Mouse (Mus musculus) right cerebral cortex, postnatal 4 days (tissue): Measurements from ENCODE around the gene Olfr155.

Source experiments
- DNase-seq: peaks from one replicate; pipeline ENCODE4 v3.0.0-alpha.2; 2022

Gene Olfr155

DNA sequence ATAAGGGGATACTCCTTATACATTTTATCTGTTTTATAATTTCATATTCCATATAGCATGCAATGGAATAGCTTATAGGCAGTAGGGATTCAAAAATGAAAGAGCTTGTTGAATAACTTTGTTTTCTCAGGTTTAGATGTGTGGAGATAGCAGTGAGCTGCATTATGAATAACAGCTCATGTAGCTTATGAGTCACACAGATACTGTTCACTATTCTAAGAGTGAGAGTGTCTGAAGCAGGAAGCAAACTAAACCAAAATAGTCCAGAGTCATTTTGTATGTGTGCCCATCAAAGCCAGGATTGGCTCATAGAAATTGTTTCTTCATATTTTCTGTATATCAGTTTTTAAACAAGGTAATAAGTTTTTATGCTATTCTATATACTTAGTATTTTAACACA is 45.8 kb downstream of the Olfr155 start:
- DNase-seq: no peak

DNA sequence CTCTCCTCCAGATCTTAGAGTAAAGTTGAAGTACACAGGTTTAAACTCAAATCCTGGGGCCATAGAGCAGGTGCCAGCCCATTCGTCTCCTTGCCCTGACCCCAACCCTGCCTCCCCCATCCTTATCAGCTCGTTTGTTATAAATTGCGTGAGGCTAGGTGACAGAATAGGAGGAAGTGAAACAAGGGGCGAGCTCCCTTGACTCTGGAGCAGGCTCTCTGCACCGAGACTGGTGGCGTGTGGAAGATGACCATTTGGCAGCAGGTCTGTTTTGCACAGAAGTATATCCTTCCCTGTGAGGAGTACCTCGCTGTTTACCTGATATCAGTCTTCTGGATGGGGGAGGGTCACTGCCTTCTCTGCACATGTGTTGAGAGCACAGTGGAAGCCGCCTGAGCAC is 47.8 kb downstream of the Olfr155 start:
- DNase-seq: no peak

DNA sequence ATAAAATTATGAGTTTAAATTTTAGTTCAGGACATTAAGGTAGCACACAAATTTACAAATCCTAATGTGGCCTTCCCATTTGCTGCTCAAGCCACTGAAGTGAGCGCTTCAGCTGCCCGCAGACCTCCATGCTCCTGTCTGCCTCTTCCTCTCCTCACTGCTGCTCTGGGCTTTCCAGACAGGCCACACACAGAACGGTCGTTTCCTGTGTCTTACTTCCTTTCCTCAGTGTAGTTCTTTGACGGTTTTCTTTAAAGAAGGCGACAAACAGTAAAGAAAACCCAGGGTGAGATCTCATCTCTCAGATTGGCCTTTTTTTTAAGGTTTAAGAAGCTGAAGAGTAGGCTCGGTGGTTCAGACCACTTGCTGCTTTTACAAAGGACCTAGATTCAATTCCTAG is 52.3 kb downstream of the Olfr155 start:
- no peak for DNase-seq

DNA sequence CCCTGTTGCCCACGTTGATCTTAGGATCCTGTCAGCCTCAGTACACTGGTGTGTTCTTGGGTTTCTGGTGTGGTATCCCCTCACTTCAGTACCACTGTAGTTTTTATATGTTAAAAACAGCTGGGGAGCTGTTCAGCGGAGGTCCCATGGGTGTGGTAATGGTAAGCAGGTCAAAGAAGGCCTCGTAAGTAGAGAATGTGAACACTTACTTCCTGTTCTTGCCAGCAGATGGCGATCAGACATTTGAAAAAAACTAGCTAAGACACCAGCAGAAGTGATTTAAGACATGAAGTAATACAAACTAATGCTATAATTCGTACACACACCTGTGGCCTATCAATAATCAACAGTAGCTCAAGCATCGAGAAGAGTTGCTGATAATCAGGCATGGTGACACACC is 55.1 kb downstream of the Olfr155 start:
- DNase-seq: peak; percentile 47
